Mouse (Mus musculus) stomach, postnatal 0 days (tissue): ENCODE results near the gene Gpatch2. TPM values are rescaled to one million over a fixed set of nuclear protein-coding genes. Genes with fewer than 3 reads are reported as not detected.
A peak's percentile ranks its signal among the peaks of the same experiment; 100 is the strongest.

ENCODE experiments used
- ATAC-seq: fragments of 200-750 bp; cut with Nextera tagmentation; 2 replicates; pipeline ENCODE4 v1.8.0; 2017; ENCODE audit not compliant: low FRiP score, low TSS enrichment
- DNase-seq: peaks from one replicate; pipeline ENCODE4 v3.0.0-alpha.2; 2016; ENCODE audit warnings: low spot score
- H3K27ac ChIP-seq: fragments of 300-500 bp; sonication (generic); replicated peaks from 2 replicates; pipeline ENCODE4 v1.5.1; 2014; ENCODE audit warnings: mild to moderate bottlenecking, control low read depth
- H3K27me3 ChIP-seq: fragments of 300-500 bp; sonication (generic); 2 replicates; pipeline ENCODE4 v1.6.1; 2014; ENCODE audit warnings: low read length; ENCODE audit not compliant: control insufficient read depth, insufficient read depth
- H3K36me3 ChIP-seq: fragments of 300-500 bp; sonication (generic); 2 replicates; pipeline ENCODE4 v1.6.1; 2014; ENCODE audit warnings: low read length, mixed read lengths; ENCODE audit not compliant: control insufficient read depth, insufficient read depth
- H3K4me1 ChIP-seq: fragments of 300-500 bp; sonication (generic); replicated peaks from 2 replicates; pipeline ENCODE4 v1.6.1; 2014; ENCODE audit warnings: antibody characterized with exemption; ENCODE audit not compliant: control insufficient read depth, insufficient read depth
- H3K4me2 ChIP-seq: fragments of 300-500 bp; sonication (generic); replicated peaks from 2 replicates; pipeline ENCODE4 v1.6.1; 2014; ENCODE audit warnings: low read depth, mild to moderate bottlenecking, control low read depth, moderate library complexity
- H3K4me3 ChIP-seq: fragments of 300-500 bp; sonication (generic); 2 replicates; pipeline ENCODE4 v1.5.1; 2014; ENCODE audit warnings: low read depth, low read length, control low read depth
- H3K9ac ChIP-seq: fragments of 300-500 bp; sonication (generic); 2 replicates; pipeline ENCODE4 v1.6.1; 2014; ENCODE audit warnings: mild to moderate bottlenecking, low read length, control low read depth, mixed read lengths
- H3K9me3 ChIP-seq: fragments of 300-500 bp; sonication (generic); 2 replicates; pipeline ENCODE4 v1.6.1; 2016; ENCODE audit warnings: low read length; ENCODE audit not compliant: control insufficient read depth
- CTCF ChIP-seq: IDR thresholded peaks from 2 replicates; pipeline ENCODE4 v1.5.1; 2016; ENCODE audit warnings: antibody characterized with exemption, low read depth, mild to moderate bottlenecking, moderate library complexity
- EP300 ChIP-seq: optimal IDR thresholded peaks from 2 replicates; pipeline ENCODE3; 2016; ENCODE audit warnings: antibody characterized with exemption
- WGBS: fragments of 180-500 bp; shearing (Covaris S2); extraction: QIAGEN DNeasy Blood & Tissue Kit; methylation state at CpG from one replicate; pipeline ENCODE4 v1.1.7; 2014; 5-methylcytosine and 5-hydroxymethylcytosine counted together
- polyA plus RNA-seq: library from polyadenylated mRNA; unstranded; fragments of >200 nt; fragmentation: Nextera tagmentation; extraction: Ambion mirVana; gene quantifications from 2 replicates; pipeline ENCODE4 v1.2.1, GENCODE M21; 2015

Gene Gpatch2
- polyA plus RNA-seq, 1 experiment from 2014 or later, result 9.2 TPM

DNA sequence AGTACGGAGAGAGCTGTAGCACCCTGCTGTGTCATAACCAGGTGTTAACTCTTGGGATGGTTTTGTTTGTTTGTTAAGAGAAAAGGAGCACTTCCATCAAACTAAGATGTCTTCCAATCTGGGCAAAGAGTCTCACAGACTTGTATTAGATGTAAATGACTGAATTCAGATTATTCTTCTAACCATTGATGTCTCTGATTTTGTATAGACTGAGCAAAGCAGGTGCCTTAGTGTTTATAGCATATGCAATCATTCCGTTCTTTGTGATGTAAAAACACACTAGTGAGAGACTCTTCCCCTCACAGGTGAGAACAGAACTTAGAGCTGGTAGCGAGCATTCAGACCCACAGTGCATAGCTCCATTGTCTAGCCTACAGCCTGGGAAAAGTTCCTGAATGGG, 67.0 kb downstream of the Gpatch2 start:
- TF ChIP-seq EP300 (no peak), CTCF (no peak)
- ATAC-seq, result no peak
- H3K36me3 ChIP-seq, result no peaks in the 10 kb centered on the region
- H3K27me3 ChIP-seq, result no peaks in the 10 kb centered on the region
- no peak overlapping the region for H3K4me3 ChIP-seq
- H3K9me3 ChIP-seq, result no peaks in the 10 kb centered on the region
- no peak for DNase-seq
- no peak overlapping the region for H3K27ac ChIP-seq
- no peak overlapping the region for H3K9ac ChIP-seq
- no peaks in the 10 kb centered on the region for H3K4me1 ChIP-seq
- H3K4me2 ChIP-seq, result no peak overlapping the region
- 79% methylated on average over 3 of the region's 3 CpGs for WGBS

DNA sequence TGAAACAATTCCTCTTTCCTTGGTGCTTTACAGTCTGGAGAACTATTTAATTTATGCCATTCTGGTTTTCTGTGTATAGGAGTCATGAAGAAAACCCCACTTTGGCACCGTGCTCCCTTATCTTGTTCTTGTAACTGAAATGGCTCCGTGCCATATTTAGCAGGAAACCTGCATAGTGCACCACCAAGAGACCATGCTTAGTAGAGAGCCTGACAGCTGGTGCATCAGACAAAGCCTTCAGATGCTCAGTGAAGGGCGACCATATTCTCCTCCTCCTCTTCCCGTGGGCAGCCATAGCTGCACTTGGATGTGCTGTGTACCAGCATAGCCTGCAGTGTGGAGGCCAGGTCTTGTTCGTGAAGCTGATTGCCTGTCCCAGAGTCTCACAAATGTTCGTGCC, 67.5 kb downstream of the Gpatch2 start:
- no peak overlapping the region for H3K4me3 ChIP-seq
- no peaks in the 10 kb centered on the region for H3K27me3 ChIP-seq
- H3K9ac ChIP-seq, result no peak overlapping the region
- H3K4me2 ChIP-seq, result no peak overlapping the region
- DNase-seq, result peak; percentile 33
- WGBS, result 74% methylated on average over 6 of the region's 6 CpGs
- no peak overlapping the region for H3K27ac ChIP-seq
- H3K9me3 ChIP-seq, result no peaks in the 10 kb centered on the region
- TF ChIP-seq EP300 (no peak), CTCF (no peak)
- peak; percentile 35; the same call in 1 of the 2 replicates for ATAC-seq
- H3K36me3 ChIP-seq, result no peaks in the 10 kb centered on the region
- H3K4me1 ChIP-seq, result no peaks in the 10 kb centered on the region

GRCm38 (mm10) chr1:187285735-187286134, 70.4 kb downstream of the Gpatch2 start:
- Histone ChIP-seq H3K4me1 (no peaks in the 10 kb centered on the region), H3K9ac (no peak overlapping the region), H3K36me3 (no peaks in the 10 kb centered on the region), H3K4me3 (no peak overlapping the region), H3K9me3 (no peaks in the 10 kb centered on the region), H3K27me3 (no peaks in the 10 kb centered on the region), H3K27ac (no peak overlapping the region), H3K4me2 (no peak overlapping the region)
- TF ChIP-seq EP300 (no peak), CTCF (no peak)
- 72% methylated on average over 8 of the region's 8 CpGs for WGBS
- ATAC-seq, result no peak
- DNase-seq, result no peak

DNA sequence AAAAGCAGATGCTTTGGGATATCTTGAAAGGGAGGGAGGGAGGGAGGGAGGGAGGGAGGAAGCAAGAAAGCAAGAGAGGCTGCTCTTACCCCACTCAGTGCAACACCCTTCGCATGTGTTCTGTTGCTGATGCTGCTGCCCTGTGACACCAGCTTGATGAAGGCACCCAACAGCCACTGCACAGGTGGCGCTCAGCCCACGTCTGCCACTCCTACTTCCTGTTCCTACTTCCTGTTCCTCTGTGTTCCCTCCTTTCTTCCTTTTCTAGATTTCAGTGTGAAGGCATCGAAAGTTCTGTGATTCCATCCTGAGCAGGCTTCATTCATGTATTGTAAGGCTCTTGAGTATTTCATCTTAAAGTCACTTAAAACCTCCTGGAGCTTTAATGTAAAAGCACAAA, 71.1 kb downstream of the Gpatch2 start:
- H3K4me1 ChIP-seq, result no peaks in the 10 kb centered on the region
- no peak for ATAC-seq
- no peaks in the 10 kb centered on the region for H3K27me3 ChIP-seq
- DNase-seq, result no peak
- no peak overlapping the region for H3K4me3 ChIP-seq
- no peaks in the 10 kb centered on the region for H3K9me3 ChIP-seq
- H3K36me3 ChIP-seq, result no peaks in the 10 kb centered on the region
- H3K27ac ChIP-seq, result no peak overlapping the region
- H3K4me2 ChIP-seq, result no peak overlapping the region
- TF ChIP-seq CTCF, result no peak
- no peak overlapping the region for H3K9ac ChIP-seq
- WGBS, result 87% methylated on average over 4 of the region's 4 CpGs

GRCm38 (mm10) chr1:187286924-187287323, 71.6 kb downstream of the Gpatch2 start:
- H3K27ac ChIP-seq, result no peak overlapping the region

GRCm38 (mm10) chr1:187290186-187290585, 74.9 kb downstream of the Gpatch2 start:
- no peaks in the 10 kb centered on the region for H3K36me3 ChIP-seq
- TF ChIP-seq EP300, result no peak
- TF ChIP-seq CTCF, result no peak
- DNase-seq (no peak), ATAC-seq (no peak)
- no peaks in the 10 kb centered on the region for H3K27me3 ChIP-seq
- no peaks in the 10 kb centered on the region for H3K9me3 ChIP-seq
- H3K4me2 ChIP-seq, result no peak overlapping the region
- H3K4me1 ChIP-seq, result 0 out of 2 replicates have a peak, but pooled peaks cover 3% of the 10 kb centered on the region
- no peak overlapping the region for H3K4me3 ChIP-seq
- H3K27ac ChIP-seq, result no peak overlapping the region
- H3K9ac ChIP-seq, result no peak overlapping the region
- WGBS, result 89% methylated on average over 7 of the region's 7 CpGs

More at GRCm38 (mm10) chr1:187286924-187287323, 71.6 kb downstream of the Gpatch2 start:
- WGBS, result 76% methylated on average over 3 of the region's 3 CpGs
- ATAC-seq, result no peak
- H3K36me3 ChIP-seq, result no peaks in the 10 kb centered on the region
- H3K4me1 ChIP-seq, result no peaks in the 10 kb centered on the region
- TF ChIP-seq EP300 (no peak), CTCF (no peak)
- no peaks in the 10 kb centered on the region for H3K27me3 ChIP-seq
- H3K9me3 ChIP-seq, result no peaks in the 10 kb centered on the region
- no peak overlapping the region for H3K9ac ChIP-seq
- H3K4me3 ChIP-seq, result no peak overlapping the region
- no peak overlapping the region for H3K4me2 ChIP-seq
- DNase-seq, result no peak
